Comparison of ENCODE assay signal across 21 mouse cellular contexts in the genomic region with DNA sequence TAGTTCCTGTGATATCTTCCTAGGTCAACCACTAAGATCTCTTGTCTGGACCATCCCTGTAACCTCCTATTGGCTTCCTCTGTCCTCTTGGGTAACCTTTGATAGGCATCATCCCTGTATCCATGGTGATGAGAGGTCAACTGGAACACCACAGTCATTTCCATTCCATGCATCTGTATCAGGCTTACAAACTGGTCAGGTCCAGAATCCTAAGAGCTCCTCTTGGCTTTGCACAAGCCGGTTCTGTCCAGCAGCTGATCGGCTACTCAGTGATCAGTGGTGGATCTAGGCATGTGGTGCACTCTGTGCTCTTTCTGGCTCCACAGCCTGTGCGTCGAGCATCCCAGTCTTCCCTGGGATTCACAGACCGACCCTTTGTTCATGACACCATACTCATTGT.
DNase-seq lines count a peak whose midpoint lies in the region; ATAC-seq and TF ChIP-seq lines count a peak whose summit lies in the region.
"Had no signal": no experiment of that assay in that cellular context is flagged by ENCODE, and none has a peak within 500 bp of the region (broad histone marks: within the 10 kb centered on the region; RNA-seq: fewer than 3 reads in every experiment).

No protein-coding gene starts in this region.

- no peak overlapping the region; the same call in 1 of the 2 replicates for H3K27ac ChIP-seq in kidney, adult 2 months (ENCODE audit: insufficient read depth, low read depth, low read length)
- H3K27ac ChIP-seq in kidney, embryonic 16.5 days (ENCODE audit: low read length) = peak overlapping the region; percentile 50; the same call in 1 of the 2 replicates
- H3K27ac ChIP-seq: embryonic facial prominence, embryonic 13.5 days; heart, embryonic 10.5 days; heart, embryonic 15.5 days; liver, embryonic 12.5 days; midbrain, embryonic 12.5 days; neural tube, embryonic 13.5 days had no signal

- H3K9ac ChIP-seq in kidney, embryonic 16.5 days (replicated peaks; ENCODE audit: low read length) = no peak overlapping the region
- H3K9ac ChIP-seq: embryonic facial prominence, embryonic 13.5 days; heart, embryonic 15.5 days; liver, embryonic 12.5 days; liver, postnatal 0 days; midbrain, embryonic 12.5 days; neural tube, embryonic 13.5 days had no signal

- H3K4me1 ChIP-seq in kidney, adult 2 months (ENCODE audit: control insufficient read depth, insufficient read depth, low read length) = no peaks in the 10 kb centered on the region
- H3K4me1 ChIP-seq in kidney, embryonic 16.5 days (ENCODE audit: insufficient read depth, low read length) = 0 out of 2 replicates have a peak, but pooled peaks cover 3% of the 10 kb centered on the region
- H3K4me1 ChIP-seq: embryonic facial prominence, embryonic 13.5 days; heart, embryonic 10.5 days; liver, embryonic 12.5 days had no signal

- peak; percentile 20 for DNase-seq in ZHBTc4 (ENCODE audit: low read depth, low spot score)
- peak; percentile 56 for DNase-seq in kidney, adult 2 months
- peak; percentile 18 to 56 for DNase-seq in kidney, postnatal 36 days
- no peak for DNase-seq in layer of hippocampus, postnatal 10 days (ENCODE audit: low spot score in 2 of 2)
- DNase-seq in left cerebral cortex, postnatal 4 days = no peak
- DNase-seq in ovary, postnatal 14 days (ENCODE audit: low spot score) = no peak
- DNase-seq: adrenal gland, postnatal 14 days; B cell, adult 2 months; cerebellum, adult 11-12 months; cerebellum, postnatal 10 days; liver, postnatal 0 days; lung, postnatal 36 days had no signal

- peaks cover 5% of the 10 kb centered on the region; the same call in 1 of the 2 replicates for H3K9me3 ChIP-seq in kidney, embryonic 16.5 days (ENCODE audit: low read length)
- H3K9me3 ChIP-seq: embryonic facial prominence, embryonic 13.5 days; heart, embryonic 10.5 days; heart, embryonic 15.5 days; liver, embryonic 12.5 days; midbrain, embryonic 12.5 days had no signal

- intact Hi-C loops in left cerebral cortex, postnatal 4 days (cut with DNase I) = loop anchor here (10.0 kb wide), 1 partner anchor 95 kb away; no protein-coding TSS in a partner anchor

- H3K27me3 ChIP-seq in kidney, adult 2 months (replicated peaks; ENCODE audit: control insufficient read depth, insufficient read depth, low read length) = no peaks in the 10 kb centered on the region
- H3K27me3 ChIP-seq in kidney, embryonic 16.5 days (ENCODE audit: insufficient read depth, low read length) = no peaks in the 10 kb centered on the region
- H3K27me3 ChIP-seq: embryonic facial prominence, embryonic 13.5 days; heart, embryonic 15.5 days; liver, embryonic 12.5 days; midbrain, embryonic 12.5 days; neural tube, embryonic 13.5 days had no signal

- no peaks in the 10 kb centered on the region for H3K36me3 ChIP-seq in kidney, adult 2 months (ENCODE audit: control insufficient read depth, insufficient read depth, low read length)
- H3K36me3 ChIP-seq in kidney, embryonic 16.5 days (ENCODE audit: insufficient read depth, low read length) = no peaks in the 10 kb centered on the region
- H3K36me3 ChIP-seq: embryonic facial prominence, embryonic 13.5 days; heart, embryonic 10.5 days; heart, embryonic 15.5 days; liver, embryonic 12.5 days; midbrain, embryonic 12.5 days; neural tube, embryonic 13.5 days had no signal

- WGBS in kidney, adult 2 months = 76% methylated on average over 5 of the region's 5 CpGs
- 86% methylated on average over 5 of the region's 5 CpGs for WGBS in kidney, embryonic 16.5 days

- no peak for TF ChIP-seq POLR2A in kidney, adult 2 months (IDR thresholded peaks at IDR 0.05; ENCODE audit: low read depth, low read length)

- H3K4me3 ChIP-seq in kidney, adult 2 months (ENCODE audit: insufficient read depth, low read depth, low read length) = no peak overlapping the region
- no peak overlapping the region for H3K4me3 ChIP-seq in kidney, embryonic 16.5 days (ENCODE audit: low read length)
- H3K4me3 ChIP-seq: embryonic facial prominence, embryonic 13.5 days; heart, embryonic 10.5 days; heart, embryonic 15.5 days; liver, embryonic 12.5 days; midbrain, embryonic 12.5 days; neural tube, embryonic 13.5 days had no signal

- no peak overlapping the region for H3K4me2 ChIP-seq in kidney, embryonic 16.5 days (replicated peaks; ENCODE audit: low read depth, low read length)
- H3K4me2 ChIP-seq: embryonic facial prominence, embryonic 13.5 days; heart, embryonic 15.5 days; liver, embryonic 12.5 days; midbrain, embryonic 12.5 days; neural tube, embryonic 13.5 days had no signal

- ATAC-seq in kidney, embryonic 16.5 days (ENCODE audit: low FRiP score, low TSS enrichment) = peak; percentile 81
- ATAC-seq: forebrain, embryonic 16.5 days; hindbrain, embryonic 16.5 days; liver, embryonic 12.5 days; liver, postnatal 0 days had no signal

- TF ChIP-seq CTCF in kidney, adult 2 months (conservative IDR thresholded peaks at IDR 0.05; ENCODE audit: insufficient read depth, insufficient read length, low read depth, low read length) = no peak

Comparison
In these comparisons a context has a peak if more than half of its experiments do, and no peak if none do; other contexts are left out.
1. DNase-seq: peak in ZHBTc4 (single experiment), kidney, adult 2 months (single experiment) and kidney, postnatal 36 days (2 of 2); none in layer of hippocampus, postnatal 10 days (0 of 2), left cerebral cortex, postnatal 4 days (single experiment) and ovary, postnatal 14 days (single experiment).